Mouse (Mus musculus) lung, adult 10 weeks (tissue): ENCODE measurements around the gene Acan. TPM values are rescaled to one million over a fixed set of nuclear protein-coding genes. Genes with fewer than 3 reads are reported as not detected.

Experiments used
- polyA plus RNA-seq: library from polyadenylated mRNA; stranded (reverse); fragments of 350-450 nt; fragmentation: Illumina TruSeq; extraction: RNeasy Lipid Tissue Mini Kit (QIAGEN cat#74804); gene quantifications from one replicate; pipeline ENCODE4 v1.2.3, GENCODE M21; 2014; ENCODE audit warnings: low read depth, low replicate concordance; ENCODE audit not compliant: insufficient read depth

Acan gene
- polyA plus RNA-seq, result not detected

DNA sequence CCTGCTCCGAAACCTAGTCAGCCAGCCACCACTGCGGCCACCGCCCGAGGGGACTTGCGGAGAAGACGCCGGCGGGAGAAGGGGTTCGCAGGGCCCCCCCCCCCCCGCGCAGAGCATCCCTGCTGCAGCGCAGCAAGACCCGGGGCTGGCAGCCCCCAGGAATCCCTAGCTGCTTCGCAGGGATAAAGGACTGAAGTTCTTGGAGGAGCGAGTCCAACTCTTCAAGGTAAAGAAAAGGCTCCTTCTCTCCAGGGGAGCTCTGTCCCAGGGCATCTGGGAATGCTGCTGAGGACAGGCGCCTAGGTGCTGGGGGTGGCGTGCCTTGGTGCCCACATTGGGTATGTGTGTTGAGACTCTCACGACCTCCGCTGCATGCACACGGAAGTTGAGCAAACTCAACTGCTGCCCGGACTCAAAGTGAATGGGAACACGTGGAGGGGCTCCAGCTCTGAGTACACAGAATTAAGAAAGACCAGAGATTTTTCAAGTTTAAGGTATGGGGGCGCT, at the start of gene Acan:
Gene Acan, plus strand, starts transcription at position 101 of the 507 bp plus-strand sequence.

GRCm38 (mm10) chr7:79130843-79131444, 77.7 kb downstream of the Acan start, which contains the start of gene Hapln3:
TSS of gene Hapln3 (minus strand) at chr7:79131018.

DNA sequence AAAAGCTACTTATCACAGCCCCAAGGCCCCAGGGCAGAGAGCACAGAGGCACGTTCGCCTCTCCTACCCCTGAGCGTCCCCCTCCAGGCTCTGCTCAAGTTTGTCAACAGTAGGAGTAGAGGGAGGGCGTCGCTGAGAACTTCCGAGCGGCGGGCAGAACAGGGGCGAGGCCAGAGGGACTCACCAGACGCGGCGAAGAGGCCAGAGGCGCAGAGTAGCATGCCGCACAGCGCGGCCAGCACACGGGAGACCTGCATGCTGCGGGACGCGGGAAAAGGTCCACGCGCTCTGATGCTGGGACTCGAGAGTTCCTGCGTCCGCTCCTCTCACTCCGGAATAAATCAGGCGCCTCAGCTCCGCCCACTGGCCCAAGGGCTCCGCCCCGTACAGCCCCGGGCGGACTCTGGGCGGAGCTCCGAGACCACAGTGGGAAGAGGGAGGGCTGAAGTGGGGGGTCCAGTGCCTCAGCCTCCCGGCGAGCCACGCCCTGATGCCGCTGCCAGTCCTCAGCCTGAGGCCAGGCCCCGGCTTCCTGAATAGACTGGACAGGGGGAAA, 95.5 kb downstream of the Acan start, which contains the start of gene Mfge8:
Gene Mfge8, minus strand, starts transcription at position 350 of the 556 bp plus-strand sequence.

Other genes starting within 250 kb of the Acan start
- 4.3 TPM for gene Det1, start 206.2 kb upstream of the Acan start, polyA plus RNA-seq
- 17.4 TPM for gene Aen, start 157.6 kb upstream of the Acan start, polyA plus RNA-seq
- gene Isg20, start 140.1 kb upstream of the Acan start, polyA plus RNA-seq, result 60.9 TPM
- gene Hapln3, start 77.5 kb downstream of the Acan start, polyA plus RNA-seq, result 0.12 TPM
- gene Mfge8, start 95.6 kb downstream of the Acan start, polyA plus RNA-seq, result 205 TPM
- gene Abhd2, start 219.7 kb downstream of the Acan start, polyA plus RNA-seq, result 34.2 TPM